Mouse (Mus musculus) natural killer cell, adult 2 months (primary cell): ENCODE measurements at regions not wholly inside any gene's neighbourhood (a gene's known extent, or its start where the extent isn't known, plus 50 kb on each side); places are given as distances from the start of the nearest gene placed in this dataset.

Experiments used
- DNase-seq, 2 experiments: peaks; one replicate each; pipeline ENCODE4 v3.0.0; 2022; ENCODE audit warnings: low spot score in 2 of 2

DNA sequence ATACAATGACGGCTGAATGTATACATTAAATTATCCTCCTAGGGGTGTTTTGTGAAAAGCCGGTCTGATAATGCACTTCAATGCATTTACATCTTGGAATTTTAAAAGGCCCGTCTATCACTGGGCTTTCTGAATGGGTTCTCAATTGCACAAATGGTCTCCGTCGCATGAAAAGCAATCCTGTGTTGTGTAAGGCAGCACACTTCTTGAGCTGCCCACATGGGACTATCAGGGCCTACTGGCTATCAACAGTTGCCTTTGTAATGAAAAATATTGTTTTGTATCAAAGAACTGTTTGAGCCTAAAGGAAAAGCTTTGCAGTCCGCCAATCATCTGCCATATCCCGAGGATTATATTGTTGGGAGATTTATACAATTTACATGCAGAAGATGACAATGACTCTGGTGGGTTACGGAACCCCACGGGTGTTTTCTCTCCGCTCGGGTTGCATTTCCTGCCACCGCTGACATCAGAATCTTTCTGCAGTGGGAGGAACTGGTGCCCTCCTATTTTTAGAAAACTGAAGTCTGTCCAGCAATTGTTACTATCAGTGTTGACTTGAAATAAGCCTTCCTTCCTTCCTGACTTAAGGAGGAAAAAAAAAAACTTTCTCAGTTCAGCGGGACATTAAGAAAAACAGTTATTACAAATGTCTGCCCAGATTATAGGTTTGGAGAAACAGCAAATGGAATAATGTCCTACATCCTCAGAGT is 118.7 kb downstream of the Tmem26 start:
- DNase-seq = no peak

DNA sequence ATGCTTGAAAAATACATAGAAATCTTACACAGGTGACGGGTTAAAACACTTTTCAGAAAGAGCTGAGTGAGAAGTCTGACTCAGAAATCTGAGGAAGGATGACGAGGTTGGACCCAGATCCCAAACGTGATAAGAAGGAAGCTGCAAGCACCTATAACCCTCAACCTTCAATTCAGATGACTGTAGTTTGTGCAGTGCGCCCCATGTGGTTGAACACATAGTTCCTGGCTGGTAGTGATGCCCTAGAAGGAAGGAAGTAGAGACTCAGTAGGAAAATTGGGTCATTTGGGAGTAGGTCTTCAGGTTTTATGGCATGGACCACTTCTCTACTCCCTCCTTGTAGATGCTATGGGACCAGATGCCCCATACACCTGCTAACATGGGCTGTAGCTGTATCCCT is 120.6 kb downstream of the Tmem26 start:
- DNase-seq = no peak

- DNase-seq = peak in 1 of 2 experiments; percentile 1
Measured at GRCm38 (mm10) chr10:68844596-68844995, 121.2 kb downstream of the Tmem26 start.

- DNase-seq = no peak
Measured at GRCm38 (mm10) chr10:68851153-68851552, 127.7 kb downstream of the Tmem26 start.

DNA sequence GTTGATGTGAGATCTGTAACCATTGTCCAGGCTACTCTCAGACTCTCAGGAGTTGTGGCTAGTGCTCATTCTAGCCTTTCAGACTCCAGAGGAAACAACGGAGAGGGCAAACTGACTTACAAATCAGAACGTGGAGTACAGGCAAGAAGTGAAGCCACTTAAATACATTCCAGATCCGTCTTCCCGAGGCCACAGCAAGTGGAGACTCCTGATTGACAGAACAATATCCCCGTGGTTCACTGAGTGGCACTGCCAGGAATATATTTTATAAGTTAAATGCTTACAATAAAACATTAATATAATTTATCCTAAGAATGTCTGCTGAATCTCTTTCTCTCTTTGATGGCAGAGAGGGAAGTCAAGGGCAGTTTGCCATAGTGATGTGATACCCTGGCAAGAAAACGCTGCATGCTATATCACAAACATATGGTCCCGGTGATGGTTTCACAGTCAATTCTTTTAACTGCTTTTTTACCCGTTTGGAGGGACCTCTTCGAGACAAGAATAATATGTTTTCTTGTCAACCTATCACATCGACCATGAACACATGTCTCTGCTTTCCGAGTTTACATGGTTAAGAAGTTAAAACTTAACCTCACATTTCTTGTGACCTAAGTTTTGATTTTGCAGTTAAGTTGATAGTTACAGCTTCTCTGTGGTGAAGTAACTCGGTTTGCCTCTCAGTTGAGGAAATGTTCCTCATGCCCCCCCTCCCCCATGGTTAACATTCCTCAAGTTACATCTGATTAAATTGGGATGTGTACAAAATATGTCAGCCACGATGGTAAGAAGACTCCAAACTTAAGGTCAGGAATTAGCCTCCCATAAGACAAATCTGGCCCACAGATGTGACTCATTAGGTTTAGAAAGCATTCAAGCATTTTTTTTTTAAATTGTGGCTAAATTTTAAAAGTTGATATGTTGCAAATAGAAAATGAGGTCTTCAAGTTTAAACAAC is 132.8 kb downstream of the Tmem26 start:
- no peak for DNase-seq

DNA sequence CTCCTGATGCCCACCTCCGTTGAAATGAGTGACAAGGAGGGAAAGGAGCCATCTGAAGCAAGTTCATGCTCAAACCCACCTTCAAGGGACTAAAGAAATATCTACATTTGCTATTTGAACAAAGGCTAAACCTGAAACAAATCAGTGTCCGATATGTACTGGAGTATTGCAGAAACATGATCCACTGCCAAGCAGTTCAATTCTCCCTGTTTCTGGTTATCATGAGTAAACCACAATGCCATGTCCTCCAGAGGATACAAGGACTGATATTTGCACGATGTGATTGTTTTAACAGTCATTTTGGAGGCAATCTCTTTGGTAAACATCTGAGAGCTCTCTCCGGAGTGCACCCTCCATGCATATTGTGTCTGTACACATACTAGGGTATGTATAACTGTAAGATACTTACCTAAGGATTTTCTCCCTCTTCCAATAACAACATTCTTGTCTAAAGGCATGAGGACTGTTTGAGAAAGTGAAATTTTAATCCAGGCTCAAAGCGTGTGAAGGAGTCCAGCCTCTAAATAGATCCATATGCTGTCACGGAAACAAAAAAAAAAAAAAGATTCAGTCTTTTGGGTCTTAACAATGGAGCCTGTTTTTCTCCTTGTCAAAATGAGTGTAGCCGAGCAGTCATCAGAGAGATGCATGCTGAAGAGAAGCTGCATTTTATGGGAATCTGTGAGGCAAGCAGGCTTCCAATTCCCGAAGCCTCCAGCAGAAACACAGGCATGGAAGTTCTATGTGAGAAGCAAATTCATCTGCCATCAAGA is 141.3 kb downstream of the Tmem26 start:
- DNase-seq = no peak

DNA sequence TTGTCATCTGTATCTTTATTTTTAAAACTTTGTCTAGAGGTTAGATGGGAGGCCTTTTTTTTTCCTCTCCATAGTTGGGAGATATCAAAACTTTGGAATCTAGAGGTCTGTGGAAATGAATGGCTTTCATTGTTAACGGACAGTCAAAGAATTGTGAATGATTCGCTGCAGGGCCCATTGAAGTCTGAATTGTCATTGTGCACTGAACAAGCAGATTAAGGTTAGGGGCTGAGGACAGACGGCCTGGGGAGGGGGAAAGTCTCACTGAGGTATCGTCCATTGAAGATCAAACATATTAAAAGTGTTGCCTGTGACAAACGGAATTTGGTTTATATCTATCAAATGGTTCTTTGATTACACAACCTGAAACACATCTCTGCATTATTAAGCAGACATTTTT is 142.3 kb downstream of the Tmem26 start:
- DNase-seq = no peak

- no peak for DNase-seq
Measured at GRCm38 (mm10) chr10:68867361-68867760, 143.9 kb downstream of the Tmem26 start.

DNA sequence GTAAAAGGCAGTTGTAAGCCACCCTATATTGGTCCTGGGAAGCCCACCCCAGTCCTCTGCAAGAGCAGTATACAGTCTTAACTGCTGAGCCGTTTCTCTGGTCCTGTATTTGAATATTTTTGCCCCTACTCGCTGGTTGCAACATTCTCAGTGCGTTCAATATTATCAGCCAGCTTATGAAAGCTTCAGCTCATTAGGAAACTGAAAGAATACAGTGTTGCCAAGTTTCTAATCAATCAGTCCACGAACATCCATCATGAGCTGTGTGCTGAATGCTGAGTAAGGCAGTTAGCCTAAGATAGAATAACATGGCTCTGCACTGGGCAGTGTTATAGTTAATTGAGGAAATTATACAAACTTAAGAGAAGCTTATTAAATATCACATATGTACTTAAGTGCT is 148.7 kb downstream of the Tmem26 start:
- no peak for DNase-seq

DNA sequence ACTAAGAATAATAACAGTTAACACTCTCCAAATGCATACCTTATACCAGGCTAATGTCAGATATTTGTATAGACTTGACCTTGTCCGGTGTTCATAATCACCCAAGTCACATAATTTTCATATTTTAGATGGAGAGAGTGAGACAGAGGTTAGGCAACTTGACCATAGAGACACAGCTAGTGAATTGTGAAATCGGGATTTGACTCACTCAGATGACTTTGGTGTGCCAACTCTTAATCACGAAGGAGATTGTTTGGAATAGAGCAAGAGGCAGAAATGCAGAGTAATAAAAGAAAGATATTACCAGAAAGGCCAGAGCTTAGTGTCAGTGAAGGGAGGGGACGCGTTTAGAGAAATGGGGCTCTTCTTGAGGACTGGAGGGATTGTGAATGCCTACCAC is 152.2 kb downstream of the Tmem26 start:
- no peak for DNase-seq

GRCm38 (mm10) chr10:68893100-68893841 is 169.8 kb downstream of the Tmem26 start:
- no peak for DNase-seq

DNA sequence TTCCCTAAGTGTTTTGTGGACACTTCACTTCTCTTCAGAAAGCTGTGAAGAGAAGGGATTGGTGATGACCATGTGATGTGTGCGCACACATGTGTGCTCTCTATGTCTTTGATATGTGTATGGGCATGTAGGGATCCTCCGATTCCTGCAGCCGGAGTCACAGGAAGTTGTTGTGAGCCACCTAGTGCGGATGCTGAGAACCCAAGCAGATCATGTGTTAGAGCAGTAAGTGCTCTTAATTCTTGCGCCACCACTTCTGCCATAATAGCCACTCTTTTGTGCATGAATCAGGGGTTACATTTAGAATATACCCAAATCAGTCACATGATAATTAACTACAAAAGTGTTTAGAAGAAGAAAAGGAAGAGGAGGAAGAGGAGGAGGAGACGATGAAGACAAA is 170.7 kb downstream of the Tmem26 start:
- DNase-seq = no peak

GRCm38 (mm10) chr10:68897524-68897923 is 174.1 kb downstream of the Tmem26 start:
- no peak for DNase-seq

DNA sequence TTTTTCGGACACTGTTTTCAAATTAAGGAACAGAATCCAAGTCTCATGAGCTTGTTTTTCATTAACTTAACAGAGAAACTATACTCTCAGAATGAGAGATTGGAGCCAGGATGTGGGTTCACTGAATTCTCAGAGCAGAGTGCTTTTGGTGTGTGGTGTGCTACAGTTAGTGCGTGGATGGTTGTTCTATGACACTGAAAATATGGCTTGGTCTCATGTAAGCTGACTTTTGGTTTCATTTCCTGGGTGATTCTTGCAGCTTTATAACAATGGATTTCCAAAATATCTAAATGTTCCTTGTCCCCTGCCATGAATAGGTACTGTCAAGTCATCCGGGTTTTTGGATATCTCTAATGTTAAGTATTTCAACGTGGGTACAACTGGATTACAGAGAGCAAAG is 177.7 kb downstream of the Tmem26 start:
- DNase-seq = no peak

GRCm38 (mm10) chr10:68902670-68903069 is 179.2 kb downstream of the Tmem26 start:
- DNase-seq = peak in 1 of 2 experiments; percentile 3

DNA sequence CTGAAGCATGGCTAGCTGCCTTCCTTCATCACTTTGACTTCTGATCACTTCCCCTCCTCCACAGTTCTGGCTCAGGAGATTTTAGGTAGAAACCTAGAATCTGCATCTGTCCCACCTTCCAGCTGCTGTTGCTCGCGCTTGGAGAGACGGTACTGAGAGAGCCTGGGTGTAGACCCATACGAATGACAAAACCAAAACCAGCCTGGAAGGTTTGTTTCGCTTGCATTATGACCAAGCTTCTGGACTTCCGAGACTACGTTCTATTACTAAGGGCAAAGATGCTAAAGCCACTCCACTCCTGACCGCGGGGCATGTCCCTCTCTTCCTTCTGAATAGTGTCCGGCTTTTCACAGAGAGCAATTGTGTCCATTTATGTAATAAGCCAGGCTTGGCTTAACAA is 180.9 kb downstream of the Tmem26 start:
- DNase-seq = no peak

GRCm38 (mm10) chr10:68908236-68908635 is 184.8 kb downstream of the Tmem26 start:
- peak; percentile 25 to 51 for DNase-seq

DNA sequence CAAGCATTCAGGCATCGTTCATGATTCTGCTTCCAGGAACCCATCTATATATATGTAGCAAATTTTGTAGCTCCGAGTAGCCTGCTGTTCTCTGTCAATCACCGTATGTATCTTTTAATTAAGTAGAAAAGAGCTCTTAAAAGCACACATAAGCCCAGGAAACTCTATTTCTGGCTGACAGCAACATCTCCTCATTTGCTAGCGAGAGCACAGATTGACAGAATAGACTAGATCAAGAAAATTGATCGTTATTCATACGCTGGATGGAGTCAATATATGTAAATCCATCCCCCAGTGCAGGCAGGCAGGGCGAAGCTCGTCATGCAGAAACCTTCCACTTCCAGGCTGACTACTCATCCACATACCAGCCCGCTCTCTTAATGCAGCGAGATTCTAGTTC is 185.6 kb downstream of the Tmem26 start:
- DNase-seq = no peak

DNA sequence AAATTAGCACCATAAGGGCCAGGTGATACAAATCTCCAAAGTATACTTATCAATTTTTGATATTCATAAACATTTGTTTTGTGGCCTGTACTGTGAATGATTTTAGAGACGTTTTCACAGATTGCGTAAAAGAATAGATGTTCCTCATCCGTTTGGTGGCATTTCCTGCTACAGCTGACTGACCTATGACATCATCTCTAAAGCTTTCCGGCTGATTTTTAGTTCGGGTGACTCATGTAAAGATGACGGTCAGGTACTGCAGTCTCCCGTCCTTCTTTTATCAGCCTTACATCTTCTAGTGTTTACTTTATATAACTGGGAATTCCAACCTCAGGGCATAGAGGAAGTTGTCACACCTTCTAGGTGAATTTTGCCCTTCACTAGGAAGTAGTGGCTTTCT is 192.7 kb downstream of the Tmem26 start:
- DNase-seq = no peak

GRCm38 (mm10) chr10:68935843-68936242 is 212.4 kb downstream of the Tmem26 start:
- no peak for DNase-seq

DNA sequence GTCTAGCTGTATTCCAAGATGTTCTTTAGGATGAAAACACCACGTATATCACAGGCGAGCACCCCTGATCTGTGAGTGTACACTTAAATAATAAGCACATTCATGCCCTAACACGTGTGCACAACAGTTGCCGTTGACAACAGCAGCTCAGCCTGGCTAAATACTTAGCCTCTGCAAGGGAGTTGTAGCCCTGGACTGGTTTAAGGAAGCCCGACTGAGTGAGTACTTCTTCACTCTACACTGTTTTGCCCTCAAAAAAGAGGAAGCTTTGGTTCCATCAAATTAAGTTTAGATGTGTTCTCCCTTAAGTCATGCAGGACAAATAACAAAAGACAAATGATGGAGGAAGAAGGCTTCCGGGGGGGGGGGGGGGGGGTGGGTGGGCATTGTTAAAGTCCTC is 208.0 kb upstream of the Rhobtb1 start:
- no peak for DNase-seq

DNA sequence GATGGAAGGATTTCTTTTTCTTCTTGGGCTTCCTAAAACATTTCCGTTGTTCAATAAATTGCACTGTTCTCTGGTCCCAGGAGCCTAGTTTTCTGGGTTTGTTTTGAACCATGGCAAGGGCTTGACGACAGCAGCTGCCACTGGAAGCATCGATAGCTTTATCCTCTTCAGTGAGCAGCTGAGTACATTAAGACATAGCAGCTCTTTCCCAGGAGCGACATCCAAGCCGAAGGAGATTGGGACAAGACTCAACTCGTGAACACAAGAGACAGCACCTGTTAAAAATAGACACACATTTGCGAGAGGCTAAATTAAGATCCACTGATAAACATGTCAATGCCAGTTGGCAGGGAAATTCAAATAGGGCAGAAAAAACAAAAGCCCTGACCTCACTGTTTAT is 194.7 kb upstream of the Rhobtb1 start:
- DNase-seq = no peak
